Mouse (Mus musculus) MEL (cell line): Measurements from ENCODE around the gene Sbno2. TPM values are rescaled to one million over a fixed set of nuclear protein-coding genes. Genes with fewer than 3 reads are reported as not detected.

Experiments
- DNase-seq: peaks from one replicate; pipeline ENCODE4 v3.0.0; 2011; ENCODE audit warnings: low read depth, low spot score
- H3K27ac ChIP-seq: 2 replicates; pipeline ENCODE4 v1.5.1; 2012; ENCODE audit warnings: low read depth, mild to moderate bottlenecking, control low read depth, low read length, moderate library complexity; ENCODE audit not compliant: control insufficient read depth
- H3K27me3 ChIP-seq, 2 experiments: fragments of 150-350 bp in 1 of 2; sonication (generic) in 1 of 2; 2 replicates each; pipeline ENCODE4 v1.6.1; 2012; ENCODE audit warnings: low read length in 2 of 2, mild to moderate bottlenecking in 2 of 2, improper control_type of control experiment in 1 of 2, moderate library complexity in 1 of 2; ENCODE audit not compliant: insufficient read depth in 2 of 2, control insufficient read depth in 1 of 2
- H3K36me3 ChIP-seq, 2 experiments: 2 replicates each; pipeline ENCODE4 v1.6.1; 2012 to 2014; ENCODE audit warnings: low read length in 2 of 2, improper control_type of control experiment in 1 of 2, inconsistent platforms in 1 of 2, mild to moderate bottlenecking in 1 of 2; ENCODE audit not compliant: insufficient read depth in 2 of 2, control insufficient read depth in 1 of 2
- H3K4me1 ChIP-seq, 2 experiments: fragments of 150-350 bp in 1 of 2; sonication (generic) in 1 of 2; 2 replicates each; pipeline ENCODE4 v1.6.1; 2012; ENCODE audit warnings: low read length in 2 of 2, improper control_type of control experiment in 1 of 2, mild to moderate bottlenecking in 1 of 2; ENCODE audit not compliant: insufficient read depth in 2 of 2, control insufficient read depth in 1 of 2
- H3K4me3 ChIP-seq, 2 experiments: fragments of 150-350 bp in 1 of 2; sonication (generic) in 1 of 2; 2 replicates each; pipeline ENCODE4 v1.5.1; 2012; ENCODE audit warnings: low read depth in 2 of 2, low read length in 2 of 2, mild to moderate bottlenecking in 2 of 2, moderate library complexity in 2 of 2, control low read depth in 1 of 2, improper control_type of control experiment in 1 of 2; ENCODE audit not compliant: control insufficient read depth in 1 of 2, insufficient read depth in 1 of 2
- H3K79me2 ChIP-seq: 2 replicates; pipeline ENCODE4 v1.6.1; 2012; ENCODE audit warnings: mild to moderate bottlenecking, low read length, moderate library complexity; ENCODE audit not compliant: control insufficient read depth, poor library complexity, insufficient read depth
- H3K9ac ChIP-seq: 2 replicates; pipeline ENCODE4 v1.6.1; 2012; ENCODE audit warnings: low read depth, mild to moderate bottlenecking, control low read depth, low read length, moderate library complexity; ENCODE audit not compliant: control insufficient read depth, poor library complexity, severe bottlenecking
- H3K9me3 ChIP-seq: fragments of 150-350 bp; sonication (generic); replicated peaks from 2 replicates; pipeline ENCODE4 v1.6.1; 2012; ENCODE audit warnings: mild to moderate bottlenecking, low read length, improper control_type of control experiment, moderate library complexity; ENCODE audit not compliant: insufficient read depth
- BHLHE40 ChIP-seq: IDR thresholded peaks from 2 replicates; pipeline ENCODE4 v1.6.1; 2012; ENCODE audit warnings: low read depth, mild to moderate bottlenecking, inconsistent platforms, low read length, improper control_type of control experiment, borderline replicate concordance
- CHD1 ChIP-seq: IDR thresholded peaks from 2 replicates; pipeline ENCODE4 v1.6.1; 2012; ENCODE audit warnings: low read depth, mild to moderate bottlenecking, inconsistent platforms, low read length, improper control_type of control experiment
- CTCF ChIP-seq, 3 experiments: IDR thresholded peaks in 2 of 3; conservative IDR thresholded peaks in 1 of 3; 2 replicates each; pipeline ENCODE4 v1.5.1; 2011 to 2012; ENCODE audit warnings: low read length in 3 of 3, low read depth in 2 of 3, mild to moderate bottlenecking in 2 of 3, improper control_type of control experiment in 1 of 3, inconsistent platforms in 1 of 3, mixed read lengths in 1 of 3, moderate library complexity in 1 of 3; ENCODE audit not compliant: control insufficient read depth in 1 of 3, insufficient read depth in 1 of 3, poor library complexity in 1 of 3, severe bottlenecking in 1 of 3
- ELF1 ChIP-seq: IDR thresholded peaks from 2 replicates; pipeline ENCODE4 v1.6.1; 2014; ENCODE audit warnings: low read depth, mild to moderate bottlenecking, inconsistent platforms, low read length, improper control_type of control experiment, moderate library complexity
- EP300 ChIP-seq, 2 experiments: IDR thresholded peaks; 2 replicates each; pipeline ENCODE4 v1.6.1; 2011; ENCODE audit warnings: improper control_type of control experiment in 2 of 2, low read length in 2 of 2, low read depth in 1 of 2, mild to moderate bottlenecking in 1 of 2
- ETS1 ChIP-seq: IDR thresholded peaks from 2 replicates; pipeline ENCODE4 v1.6.1; 2012; ENCODE audit warnings: low read depth, mild to moderate bottlenecking, inconsistent platforms, low read length, improper control_type of control experiment, moderate library complexity
- KAT2A ChIP-seq: conservative IDR thresholded peaks from 2 replicates; pipeline ENCODE4 v1.6.1; 2012; ENCODE audit warnings: low read depth, low read length, improper control_type of control experiment, inconsistent platforms
- MAX ChIP-seq: IDR thresholded peaks from 2 replicates; pipeline ENCODE4 v1.6.1; 2011; ENCODE audit warnings: low read length, improper control_type of control experiment
- MXI1 ChIP-seq: IDR thresholded peaks from 2 replicates; pipeline ENCODE4 v1.6.1; 2011; ENCODE audit warnings: mild to moderate bottlenecking, low read depth, low read length, improper control_type of control experiment
- MYC ChIP-seq: IDR thresholded peaks from 2 replicates; pipeline ENCODE4 v1.6.1; 2011; ENCODE audit warnings: low read depth, mild to moderate bottlenecking, low read length, improper control_type of control experiment, moderate library complexity
- NRF1 ChIP-seq: IDR thresholded peaks from 2 replicates; pipeline ENCODE4 v1.6.1; 2014; ENCODE audit warnings: low read depth, mild to moderate bottlenecking, inconsistent platforms, low read length, improper control_type of control experiment, moderate library complexity; ENCODE audit not compliant: poor library complexity, insufficient read depth, severe bottlenecking
- POLR2A ChIP-seq, 2 experiments: IDR thresholded peaks; 2 replicates each; pipeline ENCODE4 v1.6.1; 2011 to 2012; ENCODE audit warnings: low read length in 2 of 2, mild to moderate bottlenecking in 2 of 2, control low read depth in 1 of 2, improper control_type of control experiment in 1 of 2, low read depth in 1 of 2, moderate library complexity in 1 of 2; ENCODE audit not compliant: control insufficient read depth in 1 of 2, insufficient read depth in 1 of 2, poor library complexity in 1 of 2
- POLR2AphosphoS5 ChIP-seq: IDR thresholded peaks from 2 replicates; pipeline ENCODE4 v1.6.1; 2012; ENCODE audit warnings: low read depth, borderline replicate concordance, mild to moderate bottlenecking, inconsistent platforms, low read length, moderate library complexity, mixed read lengths
- SIN3A ChIP-seq: IDR thresholded peaks from 2 replicates; pipeline ENCODE4 v1.6.1; 2012; ENCODE audit warnings: low read length, improper control_type of control experiment, inconsistent platforms
- TAL1 ChIP-seq: IDR thresholded peaks from 2 replicates; pipeline ENCODE4 v1.6.1; 2012; ENCODE audit warnings: mild to moderate bottlenecking, inconsistent platforms, low read length, moderate library complexity, mixed read lengths
- TBP ChIP-seq: IDR thresholded peaks from 2 replicates; pipeline ENCODE4 v1.8.0; 2011; ENCODE audit warnings: low read depth, low read length, improper control_type of control experiment
- polyA plus RNA-seq, 2 experiments: library from polyadenylated mRNA; stranded (reverse) in 1 of 2; unstranded in 1 of 2; fragments of >175 nt in 1 of 2; fragments of >200 nt in 1 of 2; gene quantifications; 2 replicates each; pipeline versions ENCODE4 v1.2.1 to v1.2.4; 2012; ENCODE audit warnings: low replicate concordance in 2 of 2, low read depth in 1 of 2; ENCODE audit not compliant: insufficient read length in 2 of 2, insufficient read depth in 1 of 2, missing spikeins in 1 of 2
- total RNA-seq: library from RNA; depleted of rRNA; stranded (reverse); fragments of 300-350 nt; gene quantifications from 2 replicates; pipeline ENCODE4 v1.2.3, GENCODE M21; 2012

Gene Sbno2
- total and polyA plus RNA-seq, 3 experiments = 15.8 to 29.0 TPM; not detected in 1

DNA sequence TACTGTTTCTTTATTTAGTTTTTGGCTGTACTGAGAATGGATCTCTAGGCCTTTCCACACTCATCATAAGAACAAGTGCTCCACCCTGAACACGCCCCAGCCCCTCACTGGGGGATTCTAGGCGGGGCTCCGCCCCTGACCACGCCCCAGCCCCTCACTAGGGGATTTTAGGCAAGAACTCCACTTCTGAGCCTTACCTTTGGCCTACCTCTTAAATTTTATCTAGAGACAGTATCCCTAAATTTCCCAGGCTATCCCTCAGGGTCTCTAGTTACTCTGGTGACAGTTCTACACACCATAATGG is 80.4 kb downstream of the Sbno2 start:
- no peak for DNase-seq
- Histone ChIP-seq H3K79me2 (no peaks in the 10 kb centered on the region), H3K36me3 (peaks cover 2 to 20% of the 10 kb centered on the region in 2 experiments; a peak in 3 of 4 replicates), H3K9ac (no peak overlapping the region), H3K4me1 (peaks cover 2 to 23% of the 10 kb centered on the region in 2 experiments; a peak in 3 of 4 replicates), H3K27ac (peak overlapping the region; percentile 74; the same call in 1 of the 2 replicates), H3K9me3 (no peaks in the 10 kb centered on the region), H3K27me3 (no peaks in the 10 kb centered on the region), H3K4me3 (no peak overlapping the region)
- TF ChIP-seq TAL1 = no peak

DNA sequence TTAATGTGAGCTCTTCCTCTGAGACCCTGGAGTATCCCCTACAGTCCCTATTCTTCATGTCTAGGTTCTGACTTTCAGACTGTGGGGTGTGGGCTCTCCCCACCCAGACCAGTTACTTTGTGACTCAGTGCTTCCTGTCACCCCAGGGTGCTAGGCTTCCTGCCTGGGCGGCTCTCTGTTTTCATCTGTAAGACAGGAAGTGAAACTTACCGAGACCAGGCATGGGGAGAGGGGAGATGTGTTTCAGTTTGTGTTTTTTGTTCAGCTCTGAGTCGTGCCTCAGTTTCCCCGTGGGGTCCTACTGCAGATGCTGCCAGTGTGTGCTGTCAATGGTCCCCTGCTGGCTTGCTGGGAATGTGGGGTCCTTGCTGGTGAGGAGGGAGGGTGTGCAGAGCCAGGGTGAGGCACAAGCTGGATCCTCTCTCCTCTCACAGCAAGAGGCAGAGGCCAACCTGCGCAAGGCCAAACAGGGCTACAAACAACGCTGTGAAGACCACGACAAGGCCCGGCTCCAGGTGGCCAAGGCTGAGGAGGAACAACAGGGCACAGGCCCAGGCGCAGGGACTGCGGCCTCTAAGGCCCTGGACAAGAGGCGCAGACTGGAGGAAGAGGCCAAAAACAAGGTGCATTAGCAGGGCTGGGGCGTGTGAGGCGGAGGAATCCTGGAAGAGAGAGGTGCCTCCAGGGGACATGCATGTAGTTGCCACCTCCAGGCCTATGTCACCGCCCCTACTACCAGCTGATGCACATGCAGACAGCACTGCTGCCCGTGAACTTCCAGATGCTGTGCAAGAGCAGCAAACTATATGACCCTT is 80.9 kb downstream of the Sbno2 start:
- Histone ChIP-seq H3K79me2 (no peaks in the 10 kb centered on the region), H3K4me3 (0 out of 4 replicates have a peak overlapping the region, but pooled peaks of 1 of the 2 experiments have one; percentile 16), H3K4me1 (peaks cover 2 to 23% of the 10 kb centered on the region in 2 experiments; a peak in 3 of 4 replicates), H3K9me3 (no peaks in the 10 kb centered on the region), H3K9ac (peak overlapping the region; percentile 51), H3K27me3 (no peaks in the 10 kb centered on the region), H3K27ac (peak overlapping the region; percentile 74), H3K36me3 (peaks cover 2 to 20% of the 10 kb centered on the region in 2 experiments; a peak in 3 of 4 replicates)
- TF ChIP-seq NRF1 = no peak
- TF ChIP-seq POLR2A (IDR thresholded peaks at IDR 0.05; ENCODE audit: control insufficient read depth in 1 of 2, insufficient read depth in 1 of 2, low read depth in 1 of 2, low read length in 2 of 2, poor library complexity in 1 of 2) = 0 out of 4 replicates have a peak, but pooled peaks of 1 of the 2 experiments have one; percentile 28
- TF ChIP-seq BHLHE40 = no peak
- TF ChIP-seq TBP = 0 out of 2 replicates have a peak, but pooled peaks have one; percentile 12
- no peak for TF ChIP-seq EP300 (IDR thresholded peaks at IDR 0.05; ENCODE audit: low read depth in 1 of 2, low read length in 2 of 2)
- TF ChIP-seq POLR2AphosphoS5 = no peak
- TF ChIP-seq ELF1 = 0 out of 2 replicates have a peak, but pooled peaks have one; percentile 0
- no peak for TF ChIP-seq CHD1
- no peak for TF ChIP-seq KAT2A
- no peak for TF ChIP-seq MYC
- TF ChIP-seq SIN3A = peak; percentile 23; the same call in 1 of the 2 replicates
- DNase-seq = peak; percentile 74

DNA sequence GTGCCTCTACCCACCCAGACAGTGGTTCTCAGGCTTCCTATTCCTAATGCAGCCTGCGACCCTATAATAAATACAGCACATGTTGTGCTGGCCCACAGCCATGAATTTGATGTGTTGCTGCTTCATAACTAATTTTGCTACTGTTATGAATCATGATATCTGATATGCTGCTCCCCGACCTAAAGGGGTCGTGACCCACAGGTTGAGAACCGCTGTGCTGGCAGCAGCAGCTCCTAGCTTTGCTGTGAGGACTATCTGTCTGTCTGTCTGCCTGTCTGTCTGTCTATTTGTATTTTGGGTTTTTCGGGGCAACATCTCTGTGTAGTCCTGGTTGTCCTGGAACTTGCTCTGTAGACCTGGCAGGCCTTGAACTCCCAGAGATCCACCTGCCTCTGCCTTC is 81.6 kb downstream of the Sbno2 start:
- H3K4me1 ChIP-seq = peaks cover 4 to 28% of the 10 kb centered on the region in 2 experiments; a peak in 3 of 4 replicates
- DNase-seq = peak; percentile 47
- no peaks in the 10 kb centered on the region for H3K27me3 ChIP-seq
- no peak overlapping the region for H3K4me3 ChIP-seq
- H3K36me3 ChIP-seq = peaks cover 2 to 23% of the 10 kb centered on the region in 2 experiments; a peak in 3 of 4 replicates
- no peaks in the 10 kb centered on the region for H3K79me2 ChIP-seq
- TF ChIP-seq ELF1 (0 out of 2 replicates have a peak, but pooled peaks have one; percentile 2), CTCF (IDR thresholded peaks at IDR 0.05 in 2 of 3, conservative IDR thresholded peaks at IDR 0.05 in 1 of 3; ENCODE audit: control insufficient read depth in 1 of 3, insufficient read depth in 1 of 3, low read depth in 2 of 3, low read length in 3 of 3, poor library complexity in 1 of 3, severe bottlenecking in 1 of 3) (no peak), ETS1 (no peak), MYC (0 out of 2 replicates have a peak, but pooled peaks have one; percentile 2), MXI1 (0 out of 2 replicates have a peak, but pooled peaks have one; percentile 25), MAX (peak; percentile 37; the same call in 1 of the 2 replicates)
- peak overlapping the region; percentile 74 for H3K27ac ChIP-seq
- no peaks in the 10 kb centered on the region for H3K9me3 ChIP-seq
- peak overlapping the region; percentile 51 for H3K9ac ChIP-seq
